Mouse (Mus musculus) kidney, postnatal 4 days (tissue): Measurements from ENCODE around the gene Hoxc11.

Experiments used
- DNase-seq, 2 experiments: peaks; one replicate each; pipeline ENCODE4 v3.0.0; 2021; ENCODE audit warnings: mixed read lengths in 2 of 2

Hoxc11 gene

DNA sequence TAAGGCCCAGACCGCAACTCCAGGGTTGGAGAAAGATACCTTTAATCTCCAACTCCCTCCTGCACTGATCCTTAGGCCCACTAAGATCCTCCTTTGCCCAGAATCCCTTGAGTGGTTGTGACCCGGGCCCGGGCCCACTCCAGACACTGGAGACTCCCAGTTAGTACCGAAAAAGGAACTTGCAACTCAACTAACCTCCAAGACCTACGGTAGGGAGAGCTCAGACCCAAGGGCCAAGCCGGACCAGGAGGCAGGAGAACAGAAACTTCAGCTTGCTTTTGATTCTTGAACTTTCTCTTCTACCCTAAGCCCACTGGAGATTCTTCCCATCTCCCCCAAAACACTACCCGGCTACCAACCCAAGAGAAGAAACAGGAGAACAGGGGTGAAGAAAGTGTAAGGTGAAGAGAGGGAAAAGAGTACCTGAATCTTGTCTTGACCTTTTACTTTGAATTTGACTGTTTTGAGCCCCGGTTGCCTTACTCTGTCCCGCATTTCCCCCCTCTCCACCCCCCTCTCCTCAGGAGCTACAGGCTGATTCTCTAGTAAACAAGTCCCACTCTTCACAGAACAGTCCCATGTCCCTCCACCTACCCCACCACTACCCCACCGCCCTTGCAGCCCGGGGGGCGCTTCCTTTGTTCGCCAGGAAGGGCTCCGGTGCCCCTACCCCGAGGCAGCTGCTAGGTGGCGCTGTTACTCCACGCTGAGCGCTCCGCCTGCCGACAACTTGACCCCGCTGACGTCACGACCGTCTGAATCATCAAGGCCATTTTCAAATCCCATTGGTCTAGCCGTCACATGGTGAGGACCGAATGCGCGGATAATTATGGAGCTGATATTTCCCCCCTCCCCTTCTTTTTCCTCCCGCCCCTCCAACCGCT is 11.9 kb downstream of the Hoxc11 start:
- DNase-seq, result peak; percentile 99

DNA sequence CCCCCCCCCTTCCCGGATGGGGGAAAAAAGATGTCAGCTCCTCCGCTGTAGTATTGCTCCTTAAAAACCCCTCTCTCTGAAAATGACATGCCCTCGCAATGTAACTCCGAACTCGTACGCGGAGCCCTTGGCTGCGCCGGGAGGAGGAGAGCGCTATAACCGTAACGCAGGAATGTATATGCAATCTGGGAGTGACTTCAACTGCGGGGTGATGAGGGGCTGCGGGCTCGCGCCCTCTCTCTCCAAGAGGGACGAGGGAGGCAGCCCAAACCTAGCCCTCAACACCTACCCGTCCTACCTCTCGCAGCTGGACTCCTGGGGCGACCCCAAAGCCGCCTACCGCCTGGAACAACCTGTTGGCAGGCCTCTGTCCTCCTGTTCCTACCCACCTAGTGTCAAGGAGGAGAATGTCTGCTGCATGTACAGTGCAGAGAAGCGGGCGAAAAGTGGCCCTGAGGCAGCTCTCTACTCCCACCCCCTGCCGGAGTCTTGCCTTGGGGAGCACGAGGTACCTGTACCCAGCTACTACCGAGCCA is 12.6 kb downstream of the Hoxc11 start, which contains the start of gene Hoxc10:
Gene Hoxc10 (plus strand): TSS at position 21 of the 536 bp plus-strand sequence.
- DNase-seq, result no peak

- no peak for DNase-seq
These were observed 13.0 kb downstream of the Hoxc11 start, which contains the start of gene Hoxc5 for GRCm38 (mm10) chr15:102967312-102967510. Gene Hoxc5 (plus strand): TSS chr15:102967443.

GRCm38 (mm10) chr15:102967511-102968397 is 13.5 kb downstream of the Hoxc11 start:
- peak; percentile 58 to 72 for DNase-seq

DNA sequence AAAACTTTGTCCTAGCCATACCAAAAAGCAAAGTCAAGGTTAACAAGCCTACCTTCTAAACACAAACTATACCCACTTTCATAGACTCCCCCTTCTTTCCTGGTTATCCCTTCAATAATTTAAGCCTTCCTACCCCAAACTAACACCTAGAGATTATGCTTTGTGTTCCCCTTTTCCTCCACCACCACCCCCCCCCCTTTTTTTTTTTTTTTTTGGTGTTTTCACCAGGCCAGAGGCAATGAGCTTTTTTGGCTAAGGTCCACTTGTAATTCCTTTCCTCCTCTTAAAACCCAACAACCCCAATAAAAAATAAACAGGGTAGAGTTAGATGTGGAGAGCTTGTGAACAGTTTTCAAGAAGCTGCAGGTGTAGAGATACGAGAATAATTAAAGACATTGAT is 15.1 kb downstream of the Hoxc11 start:
- DNase-seq, result no peak

- peak in 1 of 2 experiments; percentile 77 for DNase-seq
These were observed 16.5 kb downstream of the Hoxc11 start for GRCm38 (mm10) chr15:102970740-102971139.

GRCm38 (mm10) chr15:102972254-102972653 is 18.0 kb downstream of the Hoxc11 start:
- peak in 1 of 2 experiments; percentile 39 for DNase-seq

DNA sequence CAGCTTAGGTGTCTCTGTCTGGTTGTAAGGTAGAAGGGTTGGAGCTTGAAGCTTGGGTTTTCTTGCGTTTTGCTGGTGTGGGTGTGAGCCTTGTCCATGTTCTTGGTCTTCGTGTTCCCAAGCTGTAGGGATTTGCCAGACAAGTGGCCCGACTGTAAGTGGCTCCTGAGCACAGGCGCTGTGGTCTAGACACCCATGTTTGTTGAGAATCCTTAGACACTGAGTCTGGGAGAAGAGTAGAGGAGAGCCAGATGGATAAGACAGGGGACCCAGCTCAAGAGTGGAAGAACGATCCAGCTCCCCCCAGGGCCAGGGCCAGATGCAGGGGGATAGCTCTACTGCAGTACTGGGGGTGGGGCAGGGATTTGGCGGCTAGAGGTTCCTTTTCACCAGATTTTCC is 18.5 kb downstream of the Hoxc11 start:
- peak in 1 of 2 experiments; percentile 34 for DNase-seq

DNA sequence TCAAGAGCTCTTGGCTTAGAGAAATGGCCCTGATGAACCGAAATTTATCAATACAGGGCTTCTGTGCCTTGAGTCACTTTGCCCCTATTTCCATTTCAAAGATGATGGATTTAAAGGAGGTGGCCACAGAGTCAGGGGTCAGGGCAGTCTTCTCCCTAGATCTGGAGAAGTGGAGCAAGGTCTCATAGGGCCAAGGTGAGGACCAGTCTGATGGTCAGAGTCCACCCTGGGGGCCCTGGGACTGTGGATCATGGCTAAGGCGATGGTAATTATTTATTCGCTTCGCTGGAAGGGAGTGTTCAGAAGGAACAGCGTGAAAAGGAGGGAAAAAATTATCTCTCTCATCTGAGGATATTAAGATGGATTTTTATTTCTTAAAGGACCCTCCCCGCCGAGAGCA is 20.8 kb downstream of the Hoxc11 start:
- no peak for DNase-seq

- DNase-seq, result peak; percentile 74 to 83
These were observed 21.5 kb downstream of the Hoxc11 start for GRCm38 (mm10) chr15:102975688-102976111.

GRCm38 (mm10) chr15:102976171-102976570 is 21.9 kb downstream of the Hoxc11 start, which contains the start of gene Hoxc9:
Gene Hoxc9 (plus strand): TSS chr15:102976439.
- DNase-seq, result peak; percentile 58 to 73

- DNase-seq, result peak; percentile 63 to 75
These were observed 22.6 kb downstream of the Hoxc11 start for GRCm38 (mm10) chr15:102976631-102977422.

DNA sequence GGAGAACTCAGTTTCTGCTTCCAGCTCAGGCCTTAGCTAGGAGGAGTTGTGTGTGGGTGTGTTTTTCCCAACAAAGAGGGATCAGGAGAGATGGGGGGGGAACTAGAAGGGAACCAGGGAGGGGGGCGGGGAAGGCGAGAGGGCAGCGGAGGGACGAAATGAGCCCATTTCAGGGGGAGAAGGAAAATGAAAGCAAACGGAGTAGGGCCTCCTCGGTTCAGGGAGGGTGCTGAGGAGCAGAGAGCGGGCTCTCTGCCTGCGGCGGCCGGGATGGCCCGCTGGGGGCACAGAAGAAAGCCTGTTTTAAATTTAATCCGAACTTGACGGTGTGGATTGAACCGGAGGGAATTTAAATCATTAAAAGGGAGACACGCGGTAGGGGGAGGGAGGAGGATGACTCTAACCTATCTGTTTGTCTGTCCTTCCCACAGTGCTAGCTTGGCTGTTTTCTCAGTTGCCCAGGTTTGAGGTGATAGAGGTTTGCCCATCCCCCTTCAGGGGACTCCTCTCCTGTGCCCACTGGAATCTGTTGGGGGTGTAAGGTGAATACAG is 23.3 kb downstream of the Hoxc11 start:
- peak; percentile 42 to 56 for DNase-seq

GRCm38 (mm10) chr15:102978615-102979515 is 24.6 kb downstream of the Hoxc11 start:
- DNase-seq, result peak in 1 of 2 experiments; percentile 63

DNA sequence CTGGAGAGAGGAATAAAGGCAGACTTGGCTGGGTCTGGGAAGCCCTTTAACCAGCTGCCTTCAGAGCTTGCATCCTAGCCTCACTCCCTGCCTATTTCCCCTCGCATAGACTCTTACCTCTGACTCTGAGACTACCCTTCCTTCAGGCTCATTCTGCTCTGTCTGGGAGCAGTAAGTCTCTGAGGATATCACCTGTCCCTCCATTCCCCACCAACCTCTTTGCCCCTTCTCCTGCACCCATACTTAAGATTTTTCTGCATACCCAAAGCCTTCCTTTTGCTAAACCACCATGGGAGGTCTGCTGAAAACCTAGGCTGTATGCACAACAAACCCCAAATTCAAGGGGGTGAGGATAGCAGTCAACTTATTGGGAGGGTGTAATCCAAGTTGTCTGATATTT is 25.7 kb downstream of the Hoxc11 start:
- DNase-seq, result no peak

GRCm38 (mm10) chr15:102980352-102980751 is 26.1 kb downstream of the Hoxc11 start:
- peak; percentile 39 to 48 for DNase-seq

GRCm38 (mm10) chr15:102980912-102981311 is 26.7 kb downstream of the Hoxc11 start:
- DNase-seq, result peak; percentile 44 to 60

- peak; percentile 82 to 89 for DNase-seq
These were observed 27.4 kb downstream of the Hoxc11 start for GRCm38 (mm10) chr15:102981379-102982288.

DNA sequence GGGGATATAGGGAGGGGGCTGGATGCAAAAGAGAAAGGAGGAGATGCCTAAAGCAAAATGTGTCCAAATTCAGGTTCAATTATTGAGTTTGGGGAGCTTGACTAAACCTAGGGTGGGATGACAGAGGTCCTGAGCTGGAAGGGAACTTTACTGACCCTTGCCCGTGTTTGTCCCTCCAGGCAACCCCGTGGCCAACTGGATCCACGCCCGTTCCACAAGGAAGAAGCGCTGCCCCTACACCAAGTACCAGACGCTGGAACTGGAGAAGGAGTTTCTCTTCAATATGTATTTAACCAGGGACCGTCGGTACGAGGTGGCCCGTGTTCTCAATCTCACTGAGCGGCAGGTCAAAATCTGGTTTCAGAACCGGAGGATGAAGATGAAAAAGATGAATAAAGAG is 29.5 kb downstream of the Hoxc11 start:
- DNase-seq, result peak; percentile 55 to 62

DNA sequence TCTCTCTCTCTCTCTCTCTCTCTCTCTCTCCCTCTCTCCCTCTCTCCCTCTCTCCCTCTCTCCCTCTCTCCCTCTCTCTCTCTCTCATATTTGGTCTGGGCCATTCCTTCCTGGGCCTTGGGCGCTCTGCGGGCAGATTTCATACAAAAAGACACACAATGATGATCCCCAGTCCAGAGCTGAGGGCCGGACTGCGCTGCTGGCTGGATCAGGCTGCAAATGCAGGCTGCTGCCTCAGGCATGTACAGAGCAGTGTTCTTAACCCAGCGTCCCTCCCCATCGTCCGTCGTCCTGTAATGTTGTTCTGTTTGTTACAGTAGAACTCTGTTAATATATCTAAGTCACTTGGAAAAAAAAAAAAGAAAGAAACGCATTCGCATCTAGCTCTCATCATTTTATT is 30.3 kb downstream of the Hoxc11 start:
- DNase-seq, result peak; percentile 44 to 60
